Mouse (Mus musculus): Measurements from ENCODE around the gene Sap18. TPM values are rescaled to one million over a fixed set of nuclear protein-coding genes. Genes with fewer than 3 reads are reported as not detected.
"Not testable (repeated sequence)": the region's sequence is repeated elsewhere in the genome, so short reads cannot be mapped to it uniquely, and the experiment has no call there.

The Sap18 gene
- polyA plus RNA-seq, 1 experiment from 2014 or later: 24.1 TPM

- no peaks in the 10 kb centered on the region for H3K9me3 ChIP-seq (ENCODE audit: control insufficient read depth, low read length)
- no peaks in the 10 kb centered on the region for H3K36me3 ChIP-seq (ENCODE audit: control insufficient read depth, insufficient read depth, low read length)
- no peaks in the 10 kb centered on the region for H3K27me3 ChIP-seq (ENCODE audit: control insufficient read depth, insufficient read depth, low read length)
- H3K27ac ChIP-seq (ENCODE audit: low read depth, low read length): no peak overlapping the region
- no peak for DNase-seq (ENCODE audit: low spot score)
- no peak overlapping the region for H3K4me3 ChIP-seq (ENCODE audit: low read depth, low read length)
- no peaks in the 10 kb centered on the region for H3K4me1 ChIP-seq (ENCODE audit: control insufficient read depth, insufficient read depth, low read length)
- H3K4me2 ChIP-seq (ENCODE audit: low read depth): no peak overlapping the region
- WGBS: 92% methylated on average over 2 of the region's 2 CpGs
- no peak for ATAC-seq (ENCODE audit: insufficient read depth, low FRiP score, low TSS enrichment)
- H3K9ac ChIP-seq (ENCODE audit: low read length): no peak overlapping the region
Measured at GRCm38 (mm10) chr14:57848646-57849045, 50.7 kb downstream of the Sap18 start.

GRCm38 (mm10) chr14:57850330-57850729, 52.4 kb downstream of the Sap18 start:
- Histone ChIP-seq H3K9me3 (ENCODE audit: control insufficient read depth, low read length) (no peaks in the 10 kb centered on the region), H3K27me3 (ENCODE audit: control insufficient read depth, insufficient read depth, low read length) (no peaks in the 10 kb centered on the region), H3K27ac (ENCODE audit: low read depth, low read length) (no peak overlapping the region), H3K4me2 (ENCODE audit: low read depth) (no peak overlapping the region), H3K4me3 (ENCODE audit: low read depth, low read length) (no peak overlapping the region), H3K36me3 (ENCODE audit: control insufficient read depth, insufficient read depth, low read length) (no peaks in the 10 kb centered on the region), H3K4me1 (ENCODE audit: control insufficient read depth, insufficient read depth, low read length) (no peaks in the 10 kb centered on the region), H3K9ac (ENCODE audit: low read length) (no peak overlapping the region)
- 92% methylated on average over 3 of the region's 3 CpGs for WGBS
- ATAC-seq (ENCODE audit: insufficient read depth, low FRiP score, low TSS enrichment) (no peak), DNase-seq (ENCODE audit: low spot score) (no peak)

GRCm38 (mm10) chr14:57852961-57853360, 55.0 kb downstream of the Sap18 start:
- 79% methylated on average over 2 of the region's 2 CpGs for WGBS
- no peaks in the 10 kb centered on the region for H3K27me3 ChIP-seq (ENCODE audit: control insufficient read depth, insufficient read depth, low read length)
- no peak overlapping the region for H3K27ac ChIP-seq (ENCODE audit: low read depth, low read length)
- DNase-seq (ENCODE audit: low spot score): no peak
- no peaks in the 10 kb centered on the region for H3K9me3 ChIP-seq (ENCODE audit: control insufficient read depth, low read length)
- no peak overlapping the region for H3K4me3 ChIP-seq (ENCODE audit: low read depth, low read length)
- H3K9ac ChIP-seq (ENCODE audit: low read length): no peak overlapping the region
- no peak overlapping the region for H3K4me2 ChIP-seq (ENCODE audit: low read depth)
- H3K4me1 ChIP-seq (ENCODE audit: control insufficient read depth, insufficient read depth, low read length): no peaks in the 10 kb centered on the region
- no peaks in the 10 kb centered on the region for H3K36me3 ChIP-seq (ENCODE audit: control insufficient read depth, insufficient read depth, low read length)
- no peak for ATAC-seq (ENCODE audit: insufficient read depth, low FRiP score, low TSS enrichment)

GRCm38 (mm10) chr14:57856037-57856436, 58.1 kb downstream of the Sap18 start:
- not testable (repeated sequence) for H3K4me2 ChIP-seq (ENCODE audit: low read depth); DNase-seq (ENCODE audit: low spot score); H3K36me3 ChIP-seq (ENCODE audit: control insufficient read depth, insufficient read depth, low read length); ATAC-seq (ENCODE audit: insufficient read depth, low FRiP score, low TSS enrichment); H3K4me1 ChIP-seq (ENCODE audit: control insufficient read depth, insufficient read depth, low read length); H3K4me3 ChIP-seq (ENCODE audit: low read depth, low read length); H3K9me3 ChIP-seq (ENCODE audit: control insufficient read depth, low read length); H3K9ac ChIP-seq (ENCODE audit: low read length); H3K27ac ChIP-seq (ENCODE audit: low read depth, low read length); H3K27me3 ChIP-seq (ENCODE audit: control insufficient read depth, insufficient read depth, low read length)

Small RNA genes within 50 kb of the gene (microRNA-seq; reads per million reads assigned to microRNA genes)
- gene Mir3077: not detected

Other genes with a start within 250 kb of the Sap18 start
- gene Eef1akmt1, start 226.6 kb upstream of the Sap18 start, polyA plus RNA-seq (2014; fragmentation: Nextera tagmentation; extraction: Ambion mirVana): 87.5 and 90.4 TPM in 2 replicates
- 34.5 and 35.1 TPM in 2 replicates for gene Xpo4, start 132.8 kb upstream of the Sap18 start, polyA plus RNA-seq (2014; fragmentation: Nextera tagmentation; extraction: Ambion mirVana)
- not detected in 2 replicates for gene Gm49361, start 52.1 kb upstream of the Sap18 start, polyA plus RNA-seq (2014; fragmentation: Nextera tagmentation; extraction: Ambion mirVana)
- 17.5 and 18.0 TPM in 2 replicates for gene Lats2, start 39.8 kb upstream of the Sap18 start, polyA plus RNA-seq (2014; fragmentation: Nextera tagmentation; extraction: Ambion mirVana)
- 36.0 and 39.3 TPM in 2 replicates for gene Ska3, start 28.0 kb downstream of the Sap18 start, polyA plus RNA-seq (2014; fragmentation: Nextera tagmentation; extraction: Ambion mirVana)
- gene Mrpl57, start 28.1 kb downstream of the Sap18 start, polyA plus RNA-seq (2014; fragmentation: Nextera tagmentation; extraction: Ambion mirVana): 134 and 140 TPM in 2 replicates
- 50.7 and 58.0 TPM in 2 replicates for gene Zdhhc20, start 92.1 kb downstream of the Sap18 start, polyA plus RNA-seq (2014; fragmentation: Nextera tagmentation; extraction: Ambion mirVana)
- 54.4 and 59.9 TPM in 2 replicates for gene Micu2, start 201.1 kb downstream of the Sap18 start, polyA plus RNA-seq (2014; fragmentation: Nextera tagmentation; extraction: Ambion mirVana)